Mouse (Mus musculus): Measurements from ENCODE around the gene 6030408B16Rik. TPM values are rescaled to one million over a fixed set of nuclear protein-coding genes. Genes with fewer than 3 reads are reported as not detected.

The 6030408B16Rik gene
- total and polyA plus RNA-seq, 2 experiments from 2014 or later = 0.22 TPM; not detected in 1

GRCm38 (mm10) chr15:101296091-101296490 lies 3.1 kb downstream of the 6030408B16Rik start:
- Histone ChIP-seq H3K9ac (replicated peaks; ENCODE audit: low read length, poor library complexity, severe bottlenecking) (no peak overlapping the region), H3K4me2 (ENCODE audit: low read depth, low read length, poor library complexity, severe bottlenecking) (no peak overlapping the region), H3K27me3 (ENCODE audit: insufficient read depth, low read length) (no peaks in the 10 kb centered on the region), H3K4me1 (ENCODE audit: insufficient read depth, low read length) (no peaks in the 10 kb centered on the region), H3K4me3 (ENCODE audit: low read depth, low read length) (no peak overlapping the region), H3K36me3 (ENCODE audit: insufficient read depth, low read length) (peaks cover 11% of the 10 kb centered on the region), H3K9me3 (ENCODE audit: low read length) (no peaks in the 10 kb centered on the region), H3K27ac (ENCODE audit: low read depth, low read length) (no peak overlapping the region)
- WGBS = 89% methylated on average over 11 of the region's 11 CpGs
- no peak for TF ChIP-seq CTCF (IDR thresholded peaks at IDR 0.05)
- ATAC-seq (ENCODE audit: low FRiP score) = no peak
- DNase-seq (ENCODE audit: low spot score) = no peak

GRCm38 (mm10) chr15:101297988-101298387 lies 5.0 kb downstream of the 6030408B16Rik start:
- no peak for TF ChIP-seq CTCF (IDR thresholded peaks at IDR 0.05)
- no peak for ATAC-seq (ENCODE audit: low FRiP score)
- WGBS = 19% methylated on average over 7 of the region's 7 CpGs

GRCm38 (mm10) chr15:101298550-101298949 lies 5.5 kb downstream of the 6030408B16Rik start:
- Histone ChIP-seq H3K4me3 (ENCODE audit: low read depth, low read length) (no peak overlapping the region), H3K9me3 (ENCODE audit: low read length) (no peaks in the 10 kb centered on the region), H3K27ac (ENCODE audit: low read depth, low read length) (no peak overlapping the region), H3K27me3 (ENCODE audit: insufficient read depth, low read length) (no peaks in the 10 kb centered on the region), H3K36me3 (ENCODE audit: insufficient read depth, low read length) (no peaks in the 10 kb centered on the region), H3K4me2 (ENCODE audit: low read depth, low read length, poor library complexity, severe bottlenecking) (no peak overlapping the region), H3K4me1 (ENCODE audit: insufficient read depth, low read length) (no peaks in the 10 kb centered on the region), H3K9ac (replicated peaks; ENCODE audit: low read length, poor library complexity, severe bottlenecking) (no peak overlapping the region)
- ATAC-seq (ENCODE audit: low FRiP score) (no peak), DNase-seq (ENCODE audit: low spot score) (no peak)
- TF ChIP-seq CTCF (IDR thresholded peaks at IDR 0.05) = no peak
- WGBS = 13% methylated on average over 7 of the region's 7 CpGs

More at GRCm38 (mm10) chr15:101297988-101298387, 5.0 kb downstream of the 6030408B16Rik start:
- no peaks in the 10 kb centered on the region for H3K4me1 ChIP-seq (ENCODE audit: insufficient read depth, low read length)
- H3K4me2 ChIP-seq (ENCODE audit: low read depth, low read length, poor library complexity, severe bottlenecking) = no peak overlapping the region
- no peak for DNase-seq (ENCODE audit: low spot score)
- peaks cover 4% of the 10 kb centered on the region; the same call in 1 of the 2 replicates for H3K36me3 ChIP-seq (ENCODE audit: insufficient read depth, low read length)
- no peaks in the 10 kb centered on the region for H3K9me3 ChIP-seq (ENCODE audit: low read length)
- H3K27me3 ChIP-seq (ENCODE audit: insufficient read depth, low read length) = no peaks in the 10 kb centered on the region
- H3K4me3 ChIP-seq (ENCODE audit: low read depth, low read length) = no peak overlapping the region
- no peak overlapping the region for H3K9ac ChIP-seq (replicated peaks; ENCODE audit: low read length, poor library complexity, severe bottlenecking)
- no peak overlapping the region for H3K27ac ChIP-seq (ENCODE audit: low read depth, low read length)

- 84% methylated on average over 14 of the region's 14 CpGs for WGBS
- ATAC-seq (ENCODE audit: low FRiP score) (no peak), DNase-seq (ENCODE audit: low spot score) (no peak)
- H3K4me3 ChIP-seq (ENCODE audit: low read depth, low read length) = no peak overlapping the region
- H3K27ac ChIP-seq (ENCODE audit: low read depth, low read length) = no peak overlapping the region
- H3K9me3 ChIP-seq (ENCODE audit: low read length) = no peaks in the 10 kb centered on the region
- H3K9ac ChIP-seq (replicated peaks; ENCODE audit: low read length, poor library complexity, severe bottlenecking) = no peak overlapping the region
- TF ChIP-seq CTCF (IDR thresholded peaks at IDR 0.05) = no peak
- no peaks in the 10 kb centered on the region for H3K4me1 ChIP-seq (ENCODE audit: insufficient read depth, low read length)
- no peak overlapping the region for H3K4me2 ChIP-seq (ENCODE audit: low read depth, low read length, poor library complexity, severe bottlenecking)
- no peaks in the 10 kb centered on the region for H3K27me3 ChIP-seq (ENCODE audit: insufficient read depth, low read length)
- H3K36me3 ChIP-seq (ENCODE audit: insufficient read depth, low read length) = no peaks in the 10 kb centered on the region
Observed at GRCm38 (mm10) chr15:101299480-101299960, 6.5 kb downstream of the 6030408B16Rik start.

GRCm38 (mm10) chr15:101300128-101300527 lies 7.1 kb downstream of the 6030408B16Rik start:
- 79% methylated on average over 6 of the region's 6 CpGs for WGBS
- ATAC-seq (ENCODE audit: low FRiP score) = no peak

GRCm38 (mm10) chr15:101302201-101302600 lies 9.2 kb downstream of the 6030408B16Rik start:
- H3K9ac ChIP-seq (replicated peaks; ENCODE audit: low read length, poor library complexity, severe bottlenecking) = no peak overlapping the region
- no peak overlapping the region for H3K4me2 ChIP-seq (ENCODE audit: low read depth, low read length, poor library complexity, severe bottlenecking)
- no peaks in the 10 kb centered on the region for H3K36me3 ChIP-seq (ENCODE audit: insufficient read depth, low read length)
- TF ChIP-seq CTCF (IDR thresholded peaks at IDR 0.05) = no peak
- no peak for DNase-seq (ENCODE audit: low spot score)
- no peaks in the 10 kb centered on the region for H3K27me3 ChIP-seq (ENCODE audit: insufficient read depth, low read length)
- no peaks in the 10 kb centered on the region for H3K4me1 ChIP-seq (ENCODE audit: insufficient read depth, low read length)
- H3K27ac ChIP-seq (ENCODE audit: low read depth, low read length) = no peak overlapping the region
- no peak for ATAC-seq (ENCODE audit: low FRiP score)
- no peak overlapping the region for H3K4me3 ChIP-seq (ENCODE audit: low read depth, low read length)
- WGBS = 77% methylated on average over 3 of the region's 3 CpGs
- H3K9me3 ChIP-seq (ENCODE audit: low read length) = no peaks in the 10 kb centered on the region

More at GRCm38 (mm10) chr15:101300128-101300527, 7.1 kb downstream of the 6030408B16Rik start:
- Histone ChIP-seq H3K4me2 (ENCODE audit: low read depth, low read length, poor library complexity, severe bottlenecking) (no peak overlapping the region), H3K27ac (ENCODE audit: low read depth, low read length) (no peak overlapping the region), H3K9me3 (ENCODE audit: low read length) (no peaks in the 10 kb centered on the region), H3K9ac (replicated peaks; ENCODE audit: low read length, poor library complexity, severe bottlenecking) (no peak overlapping the region), H3K4me1 (ENCODE audit: insufficient read depth, low read length) (no peaks in the 10 kb centered on the region), H3K4me3 (ENCODE audit: low read depth, low read length) (no peak overlapping the region), H3K27me3 (ENCODE audit: insufficient read depth, low read length) (no peaks in the 10 kb centered on the region), H3K36me3 (ENCODE audit: insufficient read depth, low read length) (no peaks in the 10 kb centered on the region)
- DNase-seq (ENCODE audit: low spot score) = no peak
- no peak for TF ChIP-seq CTCF (IDR thresholded peaks at IDR 0.05)
